Mouse (Mus musculus) skeletal muscle tissue, postnatal 0 days (tissue): ENCODE measurements around the gene Nat9. TPM values are rescaled to one million over a fixed set of nuclear protein-coding genes. Genes with fewer than 3 reads are reported as not detected.

Experiments used
- polyA plus RNA-seq: library from polyadenylated mRNA; unstranded; fragments of >200 nt; fragmentation: Nextera tagmentation; extraction: Ambion mirVana; gene quantifications from 2 replicates; pipeline ENCODE4 v1.2.1, GENCODE M21; 2015

Gene Nat9
- polyA plus RNA-seq: 16.0 and 17.3 TPM in 2 replicates

GRCm38 (mm10) chr11:115187693-115188092 is at the start of gene Nat9:
Nat9 (minus strand) TSS chr11:115187859.

GRCm38 (mm10) chr11:115187224-115187639 is 427 bp downstream of the Nat9 start, which contains the start of gene Tmem104:
Tmem104 (plus strand) TSS chr11:115187487.

GRCm38 (mm10) chr11:115162832-115163480 is 24.7 kb downstream of the Nat9 start, which contains the start of gene Slc9a3r1:
Slc9a3r1 (plus strand) TSS chr11:115163341.

GRCm38 (mm10) chr11:115133800-115134199 is 53.9 kb downstream of the Nat9 start, which contains the start of gene Cd300lf:
Cd300lf (minus strand) TSS chr11:115133992.

Other genes with a start within 250 kb of the Nat9 start
- not detected in 2 replicates for gene Cd300c, start 218.7 kb downstream of the Nat9 start, polyA plus RNA-seq
- gene Cd300ld, start 197.9 kb downstream of the Nat9 start, polyA plus RNA-seq: 0.55 and 0.78 TPM in 2 replicates
- 2.0 and 2.1 TPM in 2 replicates for gene Cd300c2, start 186.0 kb downstream of the Nat9 start, polyA plus RNA-seq
- gene Cd300ld2, start 171.7 kb downstream of the Nat9 start, polyA plus RNA-seq: 0.16 TPM in 1 of 2 replicates, not detected in the other
- not detected in 2 replicates for gene Cd300ld4, start 160.8 kb downstream of the Nat9 start, polyA plus RNA-seq
- not detected in 2 replicates for gene Cd300ld5, start 150.1 kb downstream of the Nat9 start, polyA plus RNA-seq
- gene Cd300ld3, start 139.4 kb downstream of the Nat9 start, polyA plus RNA-seq: not detected in 2 replicates
- gene Cd300e, start 125.7 kb downstream of the Nat9 start, polyA plus RNA-seq: not detected in 2 replicates
- 1.1 and 1.5 TPM in 2 replicates for gene Rab37, start 96.4 kb downstream of the Nat9 start, polyA plus RNA-seq
- 0.62 and 0.94 TPM in 2 replicates for gene Cd300lf, start 53.9 kb downstream of the Nat9 start, polyA plus RNA-seq
- gene Slc9a3r1, start 24.5 kb downstream of the Nat9 start, polyA plus RNA-seq: 6.8 and 9.1 TPM in 2 replicates
- gene Tmem104, start 372 bp downstream of the Nat9 start, polyA plus RNA-seq: 5.4 and 6.4 TPM in 2 replicates
- not detected in 2 replicates for gene Grin2c, start 79.4 kb upstream of the Nat9 start, polyA plus RNA-seq
- 4.2 and 6.4 TPM in 2 replicates for gene Fdxr, start 89.2 kb upstream of the Nat9 start, polyA plus RNA-seq
- gene Fads6, start 109.8 kb upstream of the Nat9 start, polyA plus RNA-seq: 0.06 and 0.09 TPM in 2 replicates
- 0.18 and 0.31 TPM in 2 replicates for gene Otop2, start 119.3 kb upstream of the Nat9 start, polyA plus RNA-seq
- not detected in 2 replicates for gene Ush1g, start 134.2 kb upstream of the Nat9 start, polyA plus RNA-seq
- 0.24 TPM in 1 of 2 replicates, not detected in the other for gene Otop3, start 146.9 kb upstream of the Nat9 start, polyA plus RNA-seq
- 5.1 and 5.5 TPM in 2 replicates for gene Hid1, start 179.9 kb upstream of the Nat9 start, polyA plus RNA-seq
- gene Cdr2l, start 194.1 kb upstream of the Nat9 start, polyA plus RNA-seq: 5.0 and 6.7 TPM in 2 replicates
- gene Mrpl58, start 215.9 kb upstream of the Nat9 start, polyA plus RNA-seq: 125 TPM in 2 replicates
- gene Atp5h, start 232.1 kb upstream of the Nat9 start, polyA plus RNA-seq: 1,386 and 1,505 TPM in 2 replicates
- 8.6 and 9.3 TPM in 2 replicates for gene Kctd2, start 232.3 kb upstream of the Nat9 start, polyA plus RNA-seq